ENCODE assay signal across 8 mouse cellular contexts in genomic region chr9:55510651-55511235, GRCm38 (mm10). TPM values are rescaled to one million over a fixed set of nuclear protein-coding genes. Genes with fewer than 3 reads are reported as not detected.
DNase-seq lines count a peak whose midpoint lies in the region; ATAC-seq and TF ChIP-seq lines count a peak whose summit lies in the region.

No protein-coding gene starts in this region.

- H3K36me3 ChIP-seq in neural tube, embryonic 11.5 days (ENCODE audit: control insufficient read depth, insufficient read depth, low read length): no peaks in the 10 kb centered on the region
- peaks cover 22% of the 10 kb centered on the region for H3K36me3 ChIP-seq in heart, adult 2 months (ENCODE audit: control insufficient read depth, insufficient read depth, low read length)
- 0 out of 2 replicates have a peak, but pooled peaks cover under 1% of the 10 kb centered on the region for H3K36me3 ChIP-seq in kidney, embryonic 14.5 days (ENCODE audit: control insufficient read depth, insufficient read depth, low read length)
- no peaks in the 10 kb centered on the region for H3K36me3 ChIP-seq in myocyte (ENCODE audit: control insufficient read depth, insufficient read depth)

- ATAC-seq in neural tube, embryonic 11.5 days (ENCODE audit: insufficient read depth, low FRiP score, low TSS enrichment): no peak
- ATAC-seq in kidney, embryonic 14.5 days (ENCODE audit: low FRiP score, low TSS enrichment): no peak

- 81% methylated on average over 10 of the region's 10 CpGs for WGBS in neural tube, embryonic 11.5 days
- 56% methylated on average over 10 of the region's 10 CpGs for WGBS in heart, adult 2 months
- whole genome bisulfite sequencing in kidney, embryonic 14.5 days: 83% methylated on average over 10 of the region's 10 CpGs

- no peak for TF ChIP-seq CTCF in heart, adult 2 months (IDR thresholded peaks at IDR 0.05)

- intact Hi-C loops in heart, adult 2 months (cut with DNase I): no loop called here
- intact Hi-C loops in left cerebral cortex, postnatal 25 days (cut with DNase I): no loop called here

- TF ChIP-seq POLR2A in heart, adult 2 months (IDR thresholded peaks at IDR 0.05; ENCODE audit: insufficient read depth, low read depth, low read length): no peak
- no peak for TF ChIP-seq POLR2A in myocyte (IDR thresholded peaks at IDR 0.05; ENCODE audit: insufficient read length, low read depth)

- H3K9ac ChIP-seq in neural tube, embryonic 11.5 days (ENCODE audit: low read length): no peak overlapping the region; the same call in 1 of the 2 replicates
- no peak overlapping the region for H3K9ac ChIP-seq in heart, adult 2 months (ENCODE audit: low read depth, low read length)
- H3K9ac ChIP-seq in kidney, embryonic 14.5 days (ENCODE audit: low read depth, low read length): peak overlapping the region; percentile 93; the same call in 1 of the 2 replicates

- H3K27ac ChIP-seq in neural tube, embryonic 11.5 days (ENCODE audit: low read depth, low read length): no peak overlapping the region
- H3K27ac ChIP-seq in heart, adult 2 months: peak overlapping the region; percentile 99
- no peak overlapping the region for H3K27ac ChIP-seq in kidney, embryonic 14.5 days (ENCODE audit: low read depth, low read length)

- peaks cover 5% of the 10 kb centered on the region; the same call in 1 of the 2 replicates for H3K4me1 ChIP-seq in neural tube, embryonic 11.5 days (ENCODE audit: control insufficient read depth, insufficient read depth, low read length)
- peaks cover 4% of the 10 kb centered on the region for H3K4me1 ChIP-seq in heart, adult 2 months (ENCODE audit: control insufficient read depth, insufficient read depth, low read length)
- peaks cover 11% of the 10 kb centered on the region; the same call in 1 of the 2 replicates for H3K4me1 ChIP-seq in kidney, embryonic 14.5 days (ENCODE audit: control insufficient read depth, insufficient read depth, low read length)

- H3K27me3 ChIP-seq in neural tube, embryonic 11.5 days (ENCODE audit: control insufficient read depth, insufficient read depth, low read length): peaks cover 10% of the 10 kb centered on the region; the same call in 1 of the 2 replicates
- H3K27me3 ChIP-seq in heart, adult 2 months (ENCODE audit: control insufficient read depth, insufficient read depth, low read length): no peaks in the 10 kb centered on the region
- peaks cover 3% of the 10 kb centered on the region; the same call in 1 of the 2 replicates for H3K27me3 ChIP-seq in kidney, embryonic 14.5 days (ENCODE audit: control insufficient read depth, insufficient read depth, low read length)
- H3K27me3 ChIP-seq in myocyte (ENCODE audit: control insufficient read depth, insufficient read depth, insufficient read length): no peaks in the 10 kb centered on the region

- peaks cover 2% of the 10 kb centered on the region; the same call in 1 of the 2 replicates for H3K79me2 ChIP-seq in heart, adult 2 months (replicated peaks; ENCODE audit: control insufficient read depth, insufficient read depth, low read length)
- peaks cover 37% of the 10 kb centered on the region for H3K79me2 ChIP-seq in myocyte (ENCODE audit: control insufficient read depth, insufficient read depth)

- no peak for TF ChIP-seq EP300 in heart, adult 2 months (IDR thresholded peaks at IDR 0.05; ENCODE audit: insufficient read depth, low read depth, low read length)

- no peak for DNase-seq in neural tube, embryonic 11.5 days (ENCODE audit: low spot score)
- DNase-seq in neural tube, embryonic 10.5 days (ENCODE audit: extremely low spot score, low spot score): no peak
- no peak for DNase-seq in heart, adult 2 months
- DNase-seq in urinary bladder, adult 18-20 months (ENCODE audit: low spot score in 2 of 2): no peak
- no peak for DNase-seq in left cerebral cortex, postnatal 25 days (ENCODE audit: low spot score in 2 of 2)
- DNase-seq in urinary bladder, adult 2 months (ENCODE audit: low spot score): no peak

- H3K4me2 ChIP-seq in neural tube, embryonic 11.5 days (ENCODE audit: low read depth): peak overlapping the region; percentile 85
- peak overlapping the region; percentile 76 for H3K4me2 ChIP-seq in kidney, embryonic 14.5 days (replicated peaks; ENCODE audit: low read depth, low read length)
- peak overlapping the region; percentile 82 for H3K4me2 ChIP-seq in myocyte (ENCODE audit: low read depth)

- peak overlapping the region; percentile 46 for H3ac ChIP-seq in myocyte (ENCODE audit: control insufficient read depth, insufficient read length)

- peak overlapping the region; percentile 80 for H3K4me3 ChIP-seq in neural tube, embryonic 11.5 days (ENCODE audit: low read depth, low read length)
- peak overlapping the region; percentile 96 for H3K4me3 ChIP-seq in heart, adult 2 months
- peak overlapping the region; percentile 96; the same call in 1 of the 2 replicates for H3K4me3 ChIP-seq in kidney, embryonic 14.5 days (ENCODE audit: low read length)
- H3K4me3 ChIP-seq in myocyte: peak overlapping the region; percentile 73

- H3K9me3 ChIP-seq in neural tube, embryonic 11.5 days (ENCODE audit: control insufficient read depth, low read length): no peaks in the 10 kb centered on the region
- H3K9me3 ChIP-seq in kidney, embryonic 14.5 days (ENCODE audit: control insufficient read depth, low read length): no peaks in the 10 kb centered on the region

TF ChIP-seq in myocyte, 11 proteins besides CTCF, POLR2A, EP300 and RAD21:
- TF ChIP-seq SRF (IDR thresholded peaks at IDR 0.05; ENCODE audit: control insufficient read depth, insufficient read length, low read depth) (no peak), USF1 (IDR thresholded peaks at IDR 0.05; ENCODE audit: low read depth) (no peak), E2F4 (IDR thresholded peaks at IDR 0.05; ENCODE audit: insufficient read depth) (no peak), CEBPB (IDR thresholded peaks at IDR 0.05; ENCODE audit: insufficient read depth, poor library complexity, severe bottlenecking) (no peak), POLR2AphosphoS2 (IDR thresholded peaks at IDR 0.05; ENCODE audit: insufficient read length, low read depth) (no peak), MYOD1 (IDR thresholded peaks at IDR 0.05; ENCODE audit: control insufficient read depth in 1 of 3, insufficient read length in 2 of 3, low read depth in 2 of 3) (no peak), MAX (IDR thresholded peaks at IDR 0.05; ENCODE audit: low read depth) (no peak), MYOG (IDR thresholded peaks at IDR 0.05; ENCODE audit: control insufficient read depth in 1 of 3, insufficient read depth in 1 of 3, insufficient read length in 2 of 3, low read depth in 2 of 3) (no peak), REST (IDR thresholded peaks at IDR 0.05; ENCODE audit: insufficient read depth, insufficient read length) (no peak), TCF12 (IDR thresholded peaks at IDR 0.05; ENCODE audit: insufficient read depth, poor library complexity, severe bottlenecking) (no peak), TCF3 (IDR thresholded peaks at IDR 0.05; ENCODE audit: insufficient read length, low read depth) (no peak)

RNA-seq across cellular contexts. Expression of gene Etfa, which starts 1.3 kb away (rescaled TPM):
- polyA plus RNA-seq in neural tube, embryonic 11.5 days (2014; fragmentation: Nextera tagmentation; extraction: Ambion mirVana): 122 and 138 TPM in 2 replicates
- total RNA-seq in heart, adult 2 months (2021): 1,000 to 10,000 TPM in 1 of 2 experiments, 100 to 1,000 TPM in 1; 871 to 1,031 TPM
- polyA plus RNA-seq in heart, adult 2 months (2012; rRNA removed): 289 and 479 TPM in 2 replicates
- polyA plus RNA-seq in kidney, embryonic 14.5 days (2014; fragmentation: Nextera tagmentation; extraction: Ambion mirVana): 189 and 190 TPM in 2 replicates
- polyA plus RNA-seq in myocyte (2012; fragmentation: generic; extraction: Trizol): 98.3 TPM
- 10 to 100 TPM; 42.6 to 45.8 TPM for total RNA-seq in left cerebral cortex, postnatal 25 days (2021)
- polyA plus RNA-seq in urinary bladder, adult 2 months (2012; rRNA removed): 93.4 and 107 TPM in 2 replicates

RNA-seq across cellular contexts. Expression of gene Isl2, which starts 27.7 kb away (rescaled TPM):
- polyA plus RNA-seq in neural tube, embryonic 11.5 days (2014; fragmentation: Nextera tagmentation; extraction: Ambion mirVana): 36.7 and 52.8 TPM in 2 replicates
- not detected for total RNA-seq in heart, adult 2 months (2021)
- 0.06 TPM in 1 of 2 replicates, not detected in the other for polyA plus RNA-seq in heart, adult 2 months (2012; rRNA removed)
- not detected in 2 replicates for polyA plus RNA-seq in kidney, embryonic 14.5 days (2014; fragmentation: Nextera tagmentation; extraction: Ambion mirVana)
- polyA plus RNA-seq in myocyte (2012; fragmentation: generic; extraction: Trizol): 3.2 TPM
- total RNA-seq in left cerebral cortex, postnatal 25 days (2021): not detected
- polyA plus RNA-seq in urinary bladder, adult 2 months (2012; rRNA removed): 0.32 and 0.37 TPM in 2 replicates
